Mouse (Mus musculus) testis, adult 10 weeks (tissue): ENCODE data around the gene Smim1. TPM values are rescaled to one million over a fixed set of nuclear protein-coding genes. Genes with fewer than 3 reads are reported as not detected.

Experiments used
- polyA plus RNA-seq: library from polyadenylated mRNA; stranded (reverse); fragments of 350-450 nt; fragmentation: Illumina TruSeq; extraction: RNeasy Lipid Tissue Mini Kit (QIAGEN cat#74804); gene quantifications from one replicate; pipeline ENCODE4 v1.2.3, GENCODE M21; 2014; ENCODE audit warnings: low read depth, low replicate concordance

The Smim1 gene
- 0.59 TPM for polyA plus RNA-seq

DNA sequence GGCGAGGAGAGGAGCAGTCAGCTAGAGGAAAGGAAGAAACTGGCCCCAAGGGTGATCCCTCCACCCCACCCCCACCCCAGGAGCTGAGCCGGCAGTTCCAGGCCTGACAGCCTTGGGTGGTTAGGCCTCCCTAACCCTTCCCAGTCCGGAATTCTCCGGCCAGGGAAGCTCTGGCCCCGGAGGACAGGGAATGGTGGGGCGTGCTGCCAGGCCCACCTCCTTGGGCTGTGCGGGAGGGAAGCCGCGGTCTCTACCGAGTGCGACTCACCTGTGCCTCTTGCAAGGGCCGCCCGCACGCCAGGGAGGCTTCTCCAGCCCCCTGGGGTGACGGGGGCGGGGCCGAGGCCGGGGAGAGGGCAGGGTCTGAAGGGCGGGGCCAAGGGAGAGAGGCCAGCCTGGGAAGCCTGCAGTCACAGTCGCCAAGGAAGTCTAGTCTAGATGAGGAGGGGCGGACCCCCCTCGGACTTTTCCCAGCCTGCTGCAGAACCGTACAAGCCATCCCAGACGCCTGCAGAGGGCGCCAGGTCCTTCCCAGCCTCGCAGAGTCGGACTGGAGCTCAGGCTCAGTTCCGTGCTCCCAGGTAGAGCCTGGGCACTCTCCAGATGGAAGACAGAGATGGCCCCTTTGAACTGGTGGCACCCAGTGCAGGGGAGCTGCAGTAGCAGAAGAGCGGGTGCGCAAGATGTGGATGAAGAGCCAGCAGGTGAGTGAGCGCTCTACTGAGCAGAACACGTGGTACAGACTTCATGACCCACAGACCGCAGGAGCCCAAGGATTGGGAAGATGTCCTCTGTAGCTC is at the start of gene Smim1:
TSS of gene Smim1 (minus strand) at position 590 of the 800 bp plus-strand sequence.

GRCm38 (mm10) chr4:154042577-154042976 is 16.5 kb upstream of the Smim1 start, which contains the start of gene Ccdc27:
Gene Ccdc27 (minus strand): TSS chr4:154042677.

DNA sequence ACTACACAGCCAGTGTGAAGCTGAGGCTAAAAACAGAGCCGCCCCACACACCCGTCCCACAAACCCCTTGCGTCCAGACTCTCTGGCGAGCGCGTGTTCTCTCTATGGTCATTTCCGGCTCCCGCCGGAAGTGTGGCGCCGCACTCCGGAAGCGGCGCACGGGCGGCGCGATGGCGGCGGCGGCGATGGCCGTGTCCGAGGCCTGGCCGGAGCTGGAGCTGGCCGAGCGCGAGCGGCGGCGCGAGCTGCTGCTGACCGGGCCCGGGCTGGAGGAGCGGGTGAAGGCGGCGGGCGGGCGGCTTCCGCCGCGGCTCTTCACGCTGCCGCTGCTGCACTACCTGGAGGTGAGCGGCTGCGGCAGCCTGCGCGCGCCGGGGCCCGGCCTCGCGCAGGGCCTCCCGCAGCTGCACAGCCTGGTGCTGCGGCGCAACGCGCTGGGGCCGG is 14.4 kb downstream of the Smim1 start, which contains the start of gene Lrrc47:
TSS of gene Lrrc47 (plus strand) at position 86 of the 444 bp plus-strand sequence.

DNA sequence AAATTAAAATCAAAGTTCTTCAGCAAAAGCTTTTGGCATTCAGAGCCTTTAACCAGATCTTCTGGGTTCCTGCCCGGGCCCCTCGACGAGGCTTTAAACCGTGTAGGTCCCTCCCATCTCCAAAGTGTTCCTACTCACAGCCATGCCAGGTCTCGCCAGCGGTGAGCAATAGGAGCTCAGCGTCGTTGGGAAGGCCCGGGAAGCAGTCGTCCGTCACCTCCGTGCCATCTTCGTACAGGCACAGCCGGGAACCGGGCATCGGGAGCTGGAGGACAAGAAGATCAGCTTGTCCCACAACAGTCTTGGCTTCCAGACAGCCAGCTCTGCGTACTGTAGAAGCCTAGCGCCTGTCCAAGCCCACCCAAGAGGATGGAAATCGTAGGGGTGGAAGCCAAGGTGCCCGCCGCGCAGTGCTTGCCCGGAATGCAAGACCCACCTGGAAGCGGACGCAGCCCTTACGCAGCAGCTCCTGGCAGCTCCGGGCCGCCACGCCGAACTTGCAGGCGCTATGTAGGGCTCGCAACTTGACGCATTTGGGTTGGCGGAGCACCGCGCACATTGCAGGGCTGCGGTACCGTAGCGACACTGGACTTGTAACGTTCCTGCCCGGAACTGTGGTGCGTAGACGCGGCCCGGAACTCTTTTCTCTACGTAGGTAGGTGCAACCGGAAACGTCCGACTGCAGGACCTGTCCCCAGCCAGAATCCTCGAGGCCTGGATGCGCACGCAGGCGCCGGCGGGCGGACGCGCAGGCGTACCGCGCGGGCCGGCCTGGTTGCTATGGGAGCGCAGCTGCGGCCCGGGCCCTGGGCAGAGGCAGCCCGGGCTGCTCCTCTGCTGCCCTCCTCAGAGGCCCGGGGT is 51.4 kb downstream of the Smim1 start, which contains the start of the genes Dffb and Cep104:
TSS of gene Dffb (minus strand) at position 696 of the 861 bp plus-strand sequence.
TSS of gene Cep104 (plus strand) at position 764 of the 861 bp plus-strand sequence.

Other genes starting within 250 kb of the Smim1 start
- 33.3 TPM for gene A430005L14Rik, start 69.0 kb downstream of the Smim1 start, polyA plus RNA-seq
- gene Dffb, start 51.1 kb downstream of the Smim1 start, polyA plus RNA-seq = 2.1 TPM
- 46.3 TPM for gene Cep104, start 51.0 kb downstream of the Smim1 start, polyA plus RNA-seq
- 21.1 TPM for gene Lrrc47, start 14.5 kb downstream of the Smim1 start, polyA plus RNA-seq
- gene Ccdc27, start 16.4 kb upstream of the Smim1 start, polyA plus RNA-seq = 21.7 TPM
- not detected for gene Trp73, start 114.0 kb upstream of the Smim1 start, polyA plus RNA-seq
- 1.1 TPM for gene Wrap73, start 116.1 kb upstream of the Smim1 start, polyA plus RNA-seq
- gene Tprgl, start 134.4 kb upstream of the Smim1 start, polyA plus RNA-seq = 127 TPM
- gene Megf6, start 144.5 kb upstream of the Smim1 start, polyA plus RNA-seq = 0.04 TPM